Mouse (Mus musculus): ENCODE data around the gene Ccdc116. TPM values are rescaled to one million over a fixed set of nuclear protein-coding genes. Genes with fewer than 3 reads are reported as not detected.

Gene Ccdc116
- polyA plus RNA-seq, 1 experiment from 2014 or later, result 3.5 TPM

MicroRNA genes within 50 kb of the gene (microRNA counts, 519-probe panel; counts per million panel counts)
- microRNA mmu-miR-130b (3,412 counts per million, percentile 83 among the panel's probes with 10 or more counts), microRNA mmu-miR-301b (2,812 counts per million, percentile 67 among the panel's probes with 10 or more counts)

Small RNAs within 50 kb of the gene (microRNA-seq; reads per million reads assigned to microRNA genes)
- gene Mir130b (3,218 reads per million, percentile 90 among the genes with 10 or more reads in this experiment), gene Mir301b (85.2 reads per million, percentile 50 among the genes with 10 or more reads in this experiment)

Other genes with a start within 250 kb of the Ccdc116 start
- gene Mapk1, start 163.8 kb downstream of the Ccdc116 start, polyA plus RNA-seq (2015; fragmentation: Nextera tagmentation; extraction: Ambion mirVana), result 184 and 188 TPM in 2 replicates
- 77.5 and 94.9 TPM in 2 replicates for gene Ypel1, start 77.5 kb downstream of the Ccdc116 start, polyA plus RNA-seq (2015; fragmentation: Nextera tagmentation; extraction: Ambion mirVana)
- gene Ppil2, start 36.0 kb downstream of the Ccdc116 start, polyA plus RNA-seq (2015; fragmentation: Nextera tagmentation; extraction: Ambion mirVana), result 134 and 143 TPM in 2 replicates
- gene 2610318N02Rik, start 22.1 kb downstream of the Ccdc116 start, polyA plus RNA-seq (2015; fragmentation: Nextera tagmentation; extraction: Ambion mirVana), result 13.1 and 16.2 TPM in 2 replicates
- gene Sdf2l1, start 14.8 kb downstream of the Ccdc116 start, polyA plus RNA-seq (2015; fragmentation: Nextera tagmentation; extraction: Ambion mirVana), result 38.4 and 57.3 TPM in 2 replicates
- gene Ydjc, start 2.6 kb downstream of the Ccdc116 start, polyA plus RNA-seq (2015; fragmentation: Nextera tagmentation; extraction: Ambion mirVana), result 45.6 and 52.3 TPM in 2 replicates
- gene Ube2l3, start 55.4 kb upstream of the Ccdc116 start, polyA plus RNA-seq (2015; fragmentation: Nextera tagmentation; extraction: Ambion mirVana), result 288 and 306 TPM in 2 replicates
- gene Rimbp3, start 61.4 kb upstream of the Ccdc116 start, polyA plus RNA-seq (2015; fragmentation: Nextera tagmentation; extraction: Ambion mirVana), result 1.9 and 2.1 TPM in 2 replicates
- gene Hic2, start 86.3 kb upstream of the Ccdc116 start, polyA plus RNA-seq (2015; fragmentation: Nextera tagmentation; extraction: Ambion mirVana), result 6.7 and 7.4 TPM in 2 replicates
- gene Tmem191c, start 128.8 kb upstream of the Ccdc116 start, polyA plus RNA-seq (2015; fragmentation: Nextera tagmentation; extraction: Ambion mirVana), result 87.0 and 112 TPM in 2 replicates
- 1.0 and 1.9 TPM in 2 replicates for gene Serpind1, start 184.1 kb upstream of the Ccdc116 start, polyA plus RNA-seq (2015; fragmentation: Nextera tagmentation; extraction: Ambion mirVana)

Measured in neural tube, embryonic 15.5 days (tissue).